Comparison of ENCODE assay signal across 13 mouse cellular contexts in genomic region chr8:64844043-64844481, GRCm38 (mm10). TPM values are rescaled to one million over a fixed set of nuclear protein-coding genes. Genes with fewer than 3 reads are reported as not detected.
A peak's percentile ranks its signal among the peaks of the same experiment; 100 is the strongest.
DNase-seq lines count a peak whose midpoint lies in the region; ATAC-seq and TF ChIP-seq lines count a peak whose summit lies in the region.
"Had no signal": no experiment of that assay in that cellular context is flagged by ENCODE, and none has a peak within 500 bp of the region (broad histone marks: within the 10 kb centered on the region; RNA-seq: fewer than 3 reads in every experiment).

No protein-coding gene starts in this region.

- no peak for TF ChIP-seq CTCF in left cerebral cortex, adult 2 months (IDR thresholded peaks at IDR 0.05)
- TF ChIP-seq CTCF in C2C12 (IDR thresholded peaks at IDR 0.05; ENCODE audit: control insufficient read depth, insufficient read depth, insufficient read length), result no peak
- TF ChIP-seq CTCF in kidney, postnatal 0 days (IDR thresholded peaks at IDR 0.05; ENCODE audit: low read depth), result no peak
- TF ChIP-seq CTCF in forebrain, postnatal 0 days (IDR thresholded peaks at IDR 0.05; ENCODE audit: low read depth), result no peak

- no peaks in the 10 kb centered on the region for H3K9me3 ChIP-seq in kidney, postnatal 0 days (replicated peaks; ENCODE audit: low read length)
- H3K9me3 ChIP-seq in forebrain, postnatal 0 days (ENCODE audit: low read length), result no peaks in the 10 kb centered on the region
- H3K9me3 ChIP-seq: heart, embryonic 15.5 days; limb, embryonic 15.5 days; midbrain, embryonic 10.5 days had no signal

- no peak for ATAC-seq in kidney, postnatal 0 days (replicated peaks; ENCODE audit: low FRiP score, low read depth)
- ATAC-seq in forebrain, postnatal 0 days, result no peak

- no peak overlapping the region for H3K4me3 ChIP-seq in left cerebral cortex, adult 2 months
- H3K4me3 ChIP-seq in C2C12 (ENCODE audit: insufficient read depth, poor library complexity, severe bottlenecking), result no peak overlapping the region
- no peak overlapping the region for H3K4me3 ChIP-seq in kidney, postnatal 0 days (replicated peaks; ENCODE audit: low read depth, low read length)
- no peak overlapping the region for H3K4me3 ChIP-seq in forebrain, postnatal 0 days (ENCODE audit: low read depth, low read length)
- H3K4me3 ChIP-seq: heart, embryonic 15.5 days; limb, embryonic 15.5 days; midbrain, embryonic 10.5 days had no signal

- H3K4me1 ChIP-seq in kidney, postnatal 0 days (replicated peaks; ENCODE audit: insufficient read depth, low read length), result 0 out of 2 replicates have a peak, but pooled peaks cover 10% of the 10 kb centered on the region
- H3K4me1 ChIP-seq in forebrain, postnatal 0 days (ENCODE audit: insufficient read depth), result peaks cover 12% of the 10 kb centered on the region; the same call in 1 of the 2 replicates

- peak; percentile 18 for DNase-seq in cerebellum, adult 9-11 months
- DNase-seq in cerebellum, adult 11-12 months, result no peak
- no peak for DNase-seq in left cerebral cortex, adult 2 months (ENCODE audit: extremely low spot score in 1 of 2, low spot score in 2 of 2)
- no peak for DNase-seq in left cerebral cortex, postnatal 4 days
- DNase-seq in kidney, postnatal 0 days (ENCODE audit: low spot score), result peak; percentile 66
- no peak for DNase-seq in forebrain, postnatal 0 days
- no peak for DNase-seq in layer of hippocampus, adult 9-10 months (ENCODE audit: low spot score)
- DNase-seq: thymus, adult 2 months had no signal

- no peak overlapping the region for H3ac ChIP-seq in C2C12 (ENCODE audit: control insufficient read depth, insufficient read length, low read depth)

- WGBS in kidney, postnatal 0 days, result 69% methylated on average over 4 of the region's 4 CpGs
- 73% methylated on average over 4 of the region's 4 CpGs for WGBS in forebrain, postnatal 0 days

- peak overlapping the region; percentile 65 for H3K27ac ChIP-seq in left cerebral cortex, adult 2 months
- no peak overlapping the region for H3K27ac ChIP-seq in kidney, postnatal 0 days
- H3K27ac ChIP-seq in forebrain, postnatal 0 days (ENCODE audit: low read depth, low read length), result no peak overlapping the region
- H3K27ac ChIP-seq: heart, embryonic 15.5 days; hindbrain, embryonic 14.5 days; limb, embryonic 15.5 days; midbrain, embryonic 10.5 days had no signal

- H3K27me3 ChIP-seq in C2C12 (ENCODE audit: control insufficient read depth, insufficient read depth, insufficient read length), result no peaks in the 10 kb centered on the region
- H3K27me3 ChIP-seq in kidney, postnatal 0 days (ENCODE audit: insufficient read depth, low read length), result no peaks in the 10 kb centered on the region
- no peaks in the 10 kb centered on the region for H3K27me3 ChIP-seq in forebrain, postnatal 0 days (ENCODE audit: insufficient read depth, low read length)
- H3K27me3 ChIP-seq: heart, embryonic 15.5 days; limb, embryonic 15.5 days had no signal

- H3K4me2 ChIP-seq in kidney, postnatal 0 days (ENCODE audit: low read length), result no peak overlapping the region
- no peak overlapping the region for H3K4me2 ChIP-seq in forebrain, postnatal 0 days (ENCODE audit: low read depth)
- H3K4me2 ChIP-seq: heart, embryonic 15.5 days; hindbrain, embryonic 14.5 days; limb, embryonic 15.5 days had no signal

- peaks cover 99% of the 10 kb centered on the region for H3K79me2 ChIP-seq in C2C12 (ENCODE audit: control insufficient read depth, insufficient read depth)

- H3K79me3 ChIP-seq in C2C12 (ENCODE audit: low read depth), result peaks cover 62% of the 10 kb centered on the region

- no peaks in the 10 kb centered on the region for H3K36me3 ChIP-seq in C2C12 (ENCODE audit: control insufficient read depth, insufficient read depth)
- no peaks in the 10 kb centered on the region for H3K36me3 ChIP-seq in kidney, postnatal 0 days (ENCODE audit: insufficient read depth, low read length)
- no peaks in the 10 kb centered on the region for H3K36me3 ChIP-seq in forebrain, postnatal 0 days (ENCODE audit: insufficient read depth)
- H3K36me3 ChIP-seq: heart, embryonic 15.5 days; limb, embryonic 15.5 days; midbrain, embryonic 10.5 days had no signal

- no peak overlapping the region for H3K9ac ChIP-seq in kidney, postnatal 0 days (ENCODE audit: low read depth, low read length)
- no peak overlapping the region for H3K9ac ChIP-seq in forebrain, postnatal 0 days
- H3K9ac ChIP-seq: heart, embryonic 15.5 days; hindbrain, embryonic 14.5 days; limb, embryonic 15.5 days had no signal

- intact Hi-C loops in left cerebral cortex, adult 2 months (cut with DNase I), result loop anchor here (10.0 kb wide), 1 partner anchor 219 kb away; no protein-coding TSS in a partner anchor
- intact Hi-C loops in left cerebral cortex, postnatal 4 days (cut with DNase I), result no loop called here

TF ChIP-seq in C2C12, 6 proteins besides CTCF, POLR2A, EP300 and RAD21:
- no peak for TF ChIP-seq FOSL1 (IDR thresholded peaks at IDR 0.05; ENCODE audit: insufficient read depth, low read length, poor library complexity, severe bottlenecking)
- TF ChIP-seq MYOG (IDR thresholded peaks at IDR 0.05; ENCODE audit: control insufficient read depth, extremely low read depth, insufficient read length), result no peak
- TF ChIP-seq USF1 (IDR thresholded peaks at IDR 0.05; ENCODE audit: low read depth), result peak; percentile 58
- no peak for TF ChIP-seq CEBPB (IDR thresholded peaks at IDR 0.05; ENCODE audit: low read depth)

RNA-seq across cellular contexts. Expression of gene Klhl2, which starts 5.8 kb away (rescaled TPM):
- 100 to 1,000 TPM; 158 to 173 TPM for total RNA-seq in left cerebral cortex, adult 2 months (2021)
- total RNA-seq in left cerebral cortex, postnatal 4 days (2021), result 100 to 1,000 TPM in 1 of 2 experiments, 10 to 100 TPM in 1; 97.3 to 103 TPM
- polyA plus RNA-seq in C2C12 (2012; fragmentation: generic; extraction: Trizol), result 12.1 TPM
- 18.2 and 20.9 TPM in 2 replicates for polyA plus RNA-seq in kidney, postnatal 0 days (2015; fragmentation: Nextera tagmentation; extraction: Ambion mirVana)
- total RNA-seq in forebrain, postnatal 0 days (2014; rRNA removed), result 70.5 and 78.2 TPM in 2 replicates
- polyA plus RNA-seq in forebrain, postnatal 0 days (2015; fragmentation: Nextera tagmentation; extraction: Ambion mirVana), result 31.8 and 43.6 TPM in 2 replicates

Comparison
In these comparisons a context has a peak if more than half of its experiments do, and no peak if none do; other contexts are left out.
1. DNase-seq: peak in cerebellum, adult 9-11 months (single experiment) and kidney, postnatal 0 days (single experiment); none in cerebellum, adult 11-12 months (single experiment), left cerebral cortex, adult 2 months (0 of 2), left cerebral cortex, postnatal 4 days (single experiment), forebrain, postnatal 0 days (single experiment) and layer of hippocampus, adult 9-10 months (single experiment).